Mouse (Mus musculus) kidney, embryonic 16.5 days (tissue): ENCODE measurements around the gene Sec63. TPM values are rescaled to one million over a fixed set of nuclear protein-coding genes. Genes with fewer than 3 reads are reported as not detected.
A peak's percentile ranks its signal among the peaks of the same experiment; 100 is the strongest.

Experiments used
- ATAC-seq: fragments of 200-750 bp; cut with Nextera tagmentation; 2 replicates; pipeline ENCODE4 v1.8.0; 2017; ENCODE audit warnings: moderate TSS enrichment; ENCODE audit not compliant: low FRiP score, low TSS enrichment
- H3K27ac ChIP-seq: fragments of 300-500 bp; sonication (generic); 2 replicates; pipeline ENCODE4 v1.5.1; 2014; ENCODE audit warnings: low read length
- H3K27me3 ChIP-seq: fragments of 300-500 bp; sonication (generic); 2 replicates; pipeline ENCODE4 v1.6.1; 2014; ENCODE audit warnings: low read length, control low read depth, mixed read lengths; ENCODE audit not compliant: insufficient read depth
- H3K36me3 ChIP-seq: fragments of 300-500 bp; sonication (generic); 2 replicates; pipeline ENCODE4 v1.6.1; 2014; ENCODE audit warnings: low read length, control low read depth, mixed read lengths; ENCODE audit not compliant: insufficient read depth
- H3K4me1 ChIP-seq: fragments of 300-500 bp; sonication (generic); 2 replicates; pipeline ENCODE4 v1.6.1; 2014; ENCODE audit warnings: low read length, control low read depth, mixed read lengths; ENCODE audit not compliant: insufficient read depth
- H3K4me2 ChIP-seq: fragments of 300-500 bp; sonication (generic); replicated peaks from 2 replicates; pipeline ENCODE4 v1.6.1; 2014; ENCODE audit warnings: low read depth, low read length
- H3K4me3 ChIP-seq: fragments of 300-500 bp; sonication (generic); 2 replicates; pipeline ENCODE4 v1.5.1; 2014; ENCODE audit warnings: mild to moderate bottlenecking, low read length
- H3K9ac ChIP-seq: fragments of 300-500 bp; sonication (generic); replicated peaks from 2 replicates; pipeline ENCODE4 v1.6.1; 2014; ENCODE audit warnings: low read length
- H3K9me3 ChIP-seq: fragments of 300-500 bp; sonication (generic); 2 replicates; pipeline ENCODE4 v1.6.1; 2016; ENCODE audit warnings: low read length, control low read depth
- WGBS: fragments of 180-500 bp; shearing (Covaris S2); extraction: QIAGEN DNeasy Blood & Tissue Kit; methylation state at CpG from one replicate; pipeline ENCODE4 v1.1.7; 2014; 5-methylcytosine and 5-hydroxymethylcytosine counted together
- polyA plus RNA-seq: library from polyadenylated mRNA; unstranded; fragments of >200 nt; fragmentation: Nextera tagmentation; extraction: Ambion mirVana; gene quantifications from 2 replicates; pipeline ENCODE4 v1.2.1, GENCODE M21; 2015

Gene Sec63
- polyA plus RNA-seq, 1 experiment from 2014 or later, result 29.9 TPM

GRCm38 (mm10) chr10:42860159-42860911 is 99.0 kb downstream of the Sec63 start, which contains the start of gene Scml4:
TSS of gene Scml4 (plus strand) at chr10:42860370.
- H3K4me1 ChIP-seq, result peaks cover 38% of the 10 kb centered on the region
- H3K9ac ChIP-seq, result no peak within 1 kb of the TSS
- H3K27ac ChIP-seq, result peak within 1 kb of the TSS; percentile 14; the same call in 1 of the 2 replicates
- peak within 1 kb of the TSS; percentile 44 for H3K4me2 ChIP-seq
- WGBS, result 45% methylated on average over 17 of the region's 17 CpGs
- ATAC-seq, result peak; percentile 60; the same call in 1 of the 2 replicates
- H3K27me3 ChIP-seq, result peaks cover 3% of the 10 kb centered on the region; the same call in 1 of the 2 replicates
- H3K4me3 ChIP-seq, result peak within 1 kb of the TSS; percentile 21
- 0 out of 2 replicates have a peak, but pooled peaks cover 5% of the 10 kb centered on the region for H3K9me3 ChIP-seq
- H3K36me3 ChIP-seq, result no peaks in the 10 kb centered on the region

DNA sequence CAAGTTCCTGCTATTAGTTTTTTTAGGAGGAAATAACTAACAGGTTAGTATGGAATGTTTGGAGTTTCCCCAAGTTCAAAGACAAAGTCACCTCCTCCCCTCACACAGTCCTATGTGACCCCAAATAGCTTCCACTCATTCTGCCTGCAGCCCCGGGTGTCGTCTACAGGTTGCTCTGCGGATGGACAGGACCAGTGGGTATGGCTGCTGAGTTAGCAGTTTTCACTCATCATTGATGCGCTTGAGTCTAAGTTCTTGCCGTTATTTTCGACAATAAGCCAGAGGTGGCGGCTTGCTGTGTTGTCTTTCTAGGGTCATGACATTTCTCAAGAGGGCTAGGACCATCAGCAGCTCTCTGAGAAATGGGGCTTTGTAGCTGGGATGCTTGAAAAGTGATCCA is 100.2 kb downstream of the Sec63 start:
- Histone ChIP-seq H3K27me3 (peaks cover 3% of the 10 kb centered on the region; the same call in 1 of the 2 replicates), H3K27ac (no peak overlapping the region), H3K36me3 (no peaks in the 10 kb centered on the region), H3K4me2 (no peak overlapping the region), H3K4me1 (peaks cover 38% of the 10 kb centered on the region), H3K4me3 (no peak overlapping the region), H3K9ac (no peak overlapping the region), H3K9me3 (0 out of 2 replicates have a peak, but pooled peaks cover 4% of the 10 kb centered on the region)
- WGBS, result 84% methylated on average over 7 of the region's 7 CpGs
- no peak for ATAC-seq

DNA sequence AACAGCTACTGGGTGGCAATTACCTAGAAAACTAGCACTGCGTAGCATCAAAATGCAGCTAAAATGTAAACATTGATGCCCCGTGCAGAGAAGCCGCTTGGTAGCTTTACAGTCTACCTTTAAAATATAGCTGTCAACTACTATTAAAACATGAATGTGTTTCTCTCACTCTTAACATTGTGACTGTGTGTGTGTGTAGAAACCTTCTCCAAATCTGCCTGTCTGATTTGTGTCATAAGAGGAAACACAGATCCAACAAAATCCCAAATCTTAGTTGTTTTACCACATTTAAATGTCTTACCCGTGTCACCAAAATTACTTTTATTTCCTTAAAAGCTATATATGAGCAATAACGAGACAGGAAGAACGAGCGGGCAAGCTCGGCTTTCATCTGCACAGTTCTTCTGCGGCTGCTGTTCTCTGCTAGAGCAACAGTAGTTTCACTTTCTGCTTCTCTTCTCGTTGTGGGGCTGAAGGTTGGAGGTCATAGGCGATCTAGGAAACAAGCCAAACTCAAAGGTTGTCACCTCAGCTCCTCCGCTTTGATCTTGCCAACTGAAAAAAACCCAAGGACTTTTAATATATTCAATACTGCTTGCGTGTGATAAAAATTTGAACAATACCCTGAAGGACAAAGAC is 100.9 kb downstream of the Sec63 start:
- 0 out of 2 replicates have a peak overlapping the region, but pooled peaks have one; percentile 7 for H3K27ac ChIP-seq
- WGBS, result 32% methylated on average over 13 of the region's 13 CpGs
- H3K4me2 ChIP-seq, result peak overlapping the region; percentile 47
- 0 out of 2 replicates have a peak overlapping the region, but pooled peaks have one; percentile 2 for H3K9ac ChIP-seq
- H3K36me3 ChIP-seq, result no peaks in the 10 kb centered on the region
- peaks cover 3% of the 10 kb centered on the region; the same call in 1 of the 2 replicates for H3K27me3 ChIP-seq
- H3K9me3 ChIP-seq, result no peaks in the 10 kb centered on the region
- no peak for ATAC-seq
- peak overlapping the region; percentile 24 for H3K4me3 ChIP-seq
- H3K4me1 ChIP-seq, result peaks cover 38% of the 10 kb centered on the region

GRCm38 (mm10) chr10:42862806-42863205 is 101.5 kb downstream of the Sec63 start:
- 55% methylated on average over 4 of the region's 4 CpGs for whole genome bisulfite sequencing
- H3K4me2 ChIP-seq, result peak overlapping the region; percentile 66; the same call in 1 of the 2 replicates
- H3K36me3 ChIP-seq, result no peaks in the 10 kb centered on the region
- H3K4me3 ChIP-seq, result no peak overlapping the region; the same call in 1 of the 2 replicates
- H3K4me1 ChIP-seq, result peaks cover 38% of the 10 kb centered on the region
- H3K27me3 ChIP-seq, result peaks cover 3% of the 10 kb centered on the region; the same call in 1 of the 2 replicates
- no peak overlapping the region for H3K27ac ChIP-seq
- H3K9ac ChIP-seq, result no peak overlapping the region
- no peaks in the 10 kb centered on the region for H3K9me3 ChIP-seq
- ATAC-seq, result no peak

DNA sequence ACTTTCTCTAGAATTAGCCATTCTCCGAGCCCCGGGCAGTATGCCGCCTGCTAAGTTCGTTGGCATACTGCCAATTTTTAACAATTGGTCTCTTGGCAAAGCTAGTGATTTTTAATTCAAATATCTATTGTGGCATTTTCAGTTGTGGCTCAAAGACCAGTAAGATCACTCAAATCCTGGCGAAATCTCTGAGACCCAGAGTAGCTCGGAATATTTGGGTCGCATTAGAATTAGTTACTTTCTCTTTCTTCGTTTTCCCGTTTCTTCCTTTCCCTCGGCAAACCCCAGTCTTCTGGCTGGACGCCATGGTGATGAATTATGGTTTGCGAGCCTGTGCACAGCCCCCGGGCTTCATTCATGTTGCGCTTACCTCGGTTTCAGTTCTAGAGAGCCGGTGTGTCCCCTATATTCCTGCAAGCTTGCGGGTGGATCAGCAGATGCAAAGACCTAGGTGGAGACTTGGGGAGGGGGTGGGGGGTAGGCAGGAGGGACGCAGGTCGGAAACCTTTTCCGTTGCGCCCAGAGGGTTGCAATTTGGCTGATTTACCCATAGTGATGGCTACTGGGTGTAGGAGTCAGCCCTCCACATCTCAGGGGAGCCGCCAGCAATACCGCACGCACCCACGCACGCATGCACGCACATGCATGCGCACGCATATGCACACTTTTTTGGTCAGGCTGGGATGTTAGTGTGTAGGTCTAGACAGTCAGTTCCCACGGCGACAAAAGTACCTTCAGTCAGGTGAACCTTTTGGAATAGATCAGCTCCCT is 102.5 kb downstream of the Sec63 start:
- ATAC-seq, result peak; percentile 47; the same call in 1 of the 2 replicates
- H3K27me3 ChIP-seq, result peaks cover 3% of the 10 kb centered on the region; the same call in 1 of the 2 replicates
- H3K9me3 ChIP-seq, result no peaks in the 10 kb centered on the region
- peak overlapping the region; percentile 1; the same call in 1 of the 2 replicates for H3K27ac ChIP-seq
- peak overlapping the region; percentile 66 for H3K4me2 ChIP-seq
- H3K9ac ChIP-seq, result peak overlapping the region; percentile 22
- H3K4me1 ChIP-seq, result peaks cover 38% of the 10 kb centered on the region
- H3K36me3 ChIP-seq, result no peaks in the 10 kb centered on the region
- peak overlapping the region; percentile 48 for H3K4me3 ChIP-seq
- WGBS, result 29% methylated on average over 31 of the region's 31 CpGs

GRCm38 (mm10) chr10:42864696-42865095 is 103.4 kb downstream of the Sec63 start:
- Histone ChIP-seq H3K4me2 (peak overlapping the region; percentile 66), H3K4me1 (peaks cover 38% of the 10 kb centered on the region), H3K9me3 (no peaks in the 10 kb centered on the region), H3K36me3 (no peaks in the 10 kb centered on the region), H3K9ac (no peak overlapping the region; the same call in 1 of the 2 replicates), H3K27ac (peak overlapping the region; percentile 32; the same call in 1 of the 2 replicates), H3K4me3 (no peak overlapping the region), H3K27me3 (peaks cover 3% of the 10 kb centered on the region; the same call in 1 of the 2 replicates)
- 38% methylated on average over 5 of the region's 5 CpGs for WGBS
- ATAC-seq, result no peak; the same call in 1 of the 2 replicates

- Histone ChIP-seq H3K4me1 (peaks cover 12% of the 10 kb centered on the region), H3K4me3 (no peak overlapping the region), H3K27ac (no peak overlapping the region), H3K9me3 (no peaks in the 10 kb centered on the region), H3K27me3 (no peaks in the 10 kb centered on the region; the same call in 1 of the 2 replicates), H3K9ac (no peak overlapping the region), H3K4me2 (no peak overlapping the region), H3K36me3 (no peaks in the 10 kb centered on the region)
- ATAC-seq, result no peak
- WGBS, result 77% methylated on average over 9 of the region's 9 CpGs
These were observed 107.1 kb downstream of the Sec63 start for GRCm38 (mm10) chr10:42868416-42868815.

DNA sequence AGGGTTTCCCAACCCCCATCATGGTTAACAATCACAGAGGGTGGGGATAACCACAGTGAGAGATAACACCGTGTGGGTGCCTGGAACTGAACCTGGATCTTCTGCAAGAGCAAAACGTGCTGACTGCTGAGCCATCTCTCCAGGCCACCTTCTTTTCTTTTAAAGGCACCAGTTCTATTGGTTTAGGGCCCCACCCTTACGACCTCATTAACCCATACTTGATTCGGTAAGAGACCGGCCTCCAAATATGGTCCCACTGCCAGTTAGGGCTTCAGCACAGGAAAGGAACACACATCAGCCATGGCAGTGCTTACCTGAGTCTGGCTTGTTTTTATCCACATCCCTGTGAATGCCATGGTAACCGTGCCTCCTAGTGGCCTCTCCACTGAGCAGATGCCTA is 108.2 kb downstream of the Sec63 start:
- H3K27me3 ChIP-seq, result no peaks in the 10 kb centered on the region; the same call in 1 of the 2 replicates
- ATAC-seq, result no peak
- peaks cover 6% of the 10 kb centered on the region; the same call in 1 of the 2 replicates for H3K4me1 ChIP-seq
- no peak overlapping the region for H3K9ac ChIP-seq
- no peaks in the 10 kb centered on the region for H3K36me3 ChIP-seq
- WGBS, result 52% methylated on average over 6 of the region's 6 CpGs
- no peak overlapping the region for H3K4me2 ChIP-seq
- no peak overlapping the region for H3K4me3 ChIP-seq
- H3K9me3 ChIP-seq, result no peaks in the 10 kb centered on the region
- no peak overlapping the region for H3K27ac ChIP-seq
